Comparison of ENCODE assay signal across 8 mouse cellular contexts in the genomic region with DNA sequence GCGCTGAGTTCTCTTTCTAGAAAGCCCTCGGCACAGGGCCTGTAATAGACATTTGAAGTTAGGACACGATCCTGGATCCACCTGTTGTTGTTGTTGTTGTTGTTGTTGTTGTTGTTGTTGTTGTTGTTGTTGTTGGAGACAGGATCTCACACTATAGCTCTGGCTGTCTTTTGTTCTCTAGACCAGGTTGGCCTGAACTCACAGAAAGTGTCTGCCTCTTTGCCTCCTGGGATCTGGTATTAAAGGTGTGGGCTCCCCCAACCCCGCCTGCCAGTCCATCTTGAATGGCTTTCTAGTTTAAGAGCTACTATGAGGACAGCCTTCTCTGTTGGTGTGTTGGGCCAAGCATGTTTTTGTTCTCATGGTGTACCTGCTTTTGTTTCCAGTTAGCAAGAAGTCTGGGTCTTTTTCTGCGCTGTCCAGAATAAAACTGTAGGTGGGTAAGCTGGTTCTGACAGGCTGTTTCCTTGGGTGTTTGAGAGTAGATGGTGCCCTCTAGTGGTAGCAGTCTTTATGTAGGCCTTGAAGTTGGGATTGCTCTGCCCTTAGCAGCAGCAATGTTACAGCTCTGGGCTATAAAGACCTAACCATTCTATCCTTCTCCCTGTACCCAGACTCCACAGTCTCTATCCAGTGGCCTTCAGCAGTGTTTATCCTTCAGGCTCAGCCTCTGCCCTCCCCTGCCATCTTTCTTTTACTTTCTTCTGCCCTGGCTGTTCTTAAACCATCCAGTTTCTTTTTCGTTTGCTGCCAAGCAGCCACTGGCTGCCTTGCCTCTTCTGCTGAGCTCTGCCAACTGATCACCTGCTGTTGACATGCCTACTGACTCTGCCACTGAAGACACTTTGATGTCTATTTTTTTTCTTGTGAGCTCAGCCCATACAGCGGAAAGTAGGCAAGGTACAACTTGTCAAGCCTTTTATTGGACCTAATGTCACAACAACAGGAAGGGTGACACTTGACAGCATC.
DNase-seq lines count a peak whose midpoint lies in the region; ATAC-seq and TF ChIP-seq lines count a peak whose summit lies in the region.

No protein-coding gene starts in this region.

- no peak overlapping the region for H3K4me2 ChIP-seq in heart, embryonic 14.5 days (ENCODE audit: low read length)
- no peak overlapping the region for H3K4me2 ChIP-seq in lung, postnatal 0 days (replicated peaks; ENCODE audit: low read depth, low read length)

- CTCF ChIA-PET in Patski (lab: Charles Lee), result interaction anchor here (0.6 to 4.2 kb wide), 9 partner anchors 10 to 181 kb away, joined by 3 to 20 read pairs (median 3); no protein-coding TSS in a partner anchor

- H3K27ac ChIP-seq in heart, embryonic 14.5 days (replicated peaks in 1 of 2; ENCODE audit: control insufficient read depth in 1 of 2, insufficient read depth in 1 of 2, low read depth in 2 of 2, low read length in 2 of 2), result no peak overlapping the region
- H3K27ac ChIP-seq in lung, postnatal 0 days (ENCODE audit: low read length), result no peak overlapping the region

- no peak overlapping the region for H3K9ac ChIP-seq in heart, embryonic 14.5 days (ENCODE audit: low read length)
- no peak overlapping the region for H3K9ac ChIP-seq in lung, postnatal 0 days (replicated peaks; ENCODE audit: low read depth)

- H3K27me3 ChIP-seq in Patski, result no peaks in the 10 kb centered on the region
- H3K27me3 ChIP-seq in heart, embryonic 14.5 days (ENCODE audit: control insufficient read depth, insufficient read depth, low read length), result no peaks in the 10 kb centered on the region
- H3K27me3 ChIP-seq in lung, postnatal 0 days (replicated peaks; ENCODE audit: insufficient read depth, low read length), result no peaks in the 10 kb centered on the region

- H3K4me3 ChIP-seq in heart, embryonic 14.5 days (ENCODE audit: control insufficient read depth in 1 of 2, insufficient read depth in 1 of 2, low read depth in 1 of 2, low read length in 2 of 2), result no peak overlapping the region
- H3K4me3 ChIP-seq in lung, postnatal 0 days (ENCODE audit: low read depth, low read length), result no peak overlapping the region

- DNase-seq in adrenal gland, adult (ENCODE audit: inconsistent age in 2 of 2, low spot score in 1 of 2), result peak; percentile 58 to 92
- no peak for DNase-seq in adrenal gland, postnatal 25 days
- no peak for DNase-seq in Patski (ENCODE audit: low read depth, low spot score)
- DNase-seq in cerebellum, postnatal 10 days, result peak; percentile 81 to 91
- peak; percentile 37 to 64 for DNase-seq in kidney, postnatal 4 days
- peak; percentile 92 for DNase-seq in lung, postnatal 0 days (ENCODE audit: low spot score)
- DNase-seq in right cerebral cortex, postnatal 10 days (ENCODE audit: low spot score in 2 of 2), result peak; percentile 74 to 78

- peaks cover 81% of the 10 kb centered on the region for H3K36me3 ChIP-seq in heart, embryonic 14.5 days (ENCODE audit: control insufficient read depth, insufficient read depth, low read length)
- H3K36me3 ChIP-seq in lung, postnatal 0 days (ENCODE audit: insufficient read depth, low read length), result peaks cover 30% of the 10 kb centered on the region

- in situ Hi-C loops in Patski (cut with MboI; ENCODE audit: low pct_unique_long_range_greater_than_20kb), result loop anchor here (10.0 kb wide), 2 partner anchors 143 to 263 kb away; no protein-coding TSS in a partner anchor

- peak; percentile 78 for TF ChIP-seq CTCF in Patski (IDR thresholded peaks at IDR 0.05)
- TF ChIP-seq CTCF in lung, postnatal 0 days (IDR thresholded peaks at IDR 0.05), result peak; percentile 88

- 82% methylated on average over 7 of the region's 7 CpGs for WGBS in heart, embryonic 14.5 days
- 85% methylated on average over 7 of the region's 7 CpGs for WGBS in lung, postnatal 0 days

- POLR2A ChIA-PET in Patski (lab: Charles Lee), result no interaction called here

- TF ChIP-seq EP300 in lung, postnatal 0 days (IDR thresholded peaks at IDR 0.05), result no peak

- peaks cover 0 to 3% of the 10 kb centered on the region in 2 experiments; a peak in 1 of 4 replicates for H3K4me1 ChIP-seq in heart, embryonic 14.5 days (ENCODE audit: control insufficient read depth in 2 of 2, insufficient read depth in 2 of 2, low read length in 2 of 2)
- H3K4me1 ChIP-seq in lung, postnatal 0 days (ENCODE audit: insufficient read depth, low read depth, low read length), result no peaks in the 10 kb centered on the region

- no peak for ATAC-seq in Patski
- ATAC-seq in heart, embryonic 14.5 days (ENCODE audit: insufficient number of reproducible peaks, insufficient read depth, low FRiP score, low read depth), result peak; percentile 38; the same call in 1 of the 2 replicates
- peak; percentile 76 for ATAC-seq in lung, postnatal 0 days

- no peaks in the 10 kb centered on the region for H3K9me3 ChIP-seq in heart, embryonic 14.5 days (ENCODE audit: control insufficient read depth, low read length)
- H3K9me3 ChIP-seq in lung, postnatal 0 days (ENCODE audit: low read length), result no peaks in the 10 kb centered on the region

Comparison
In these comparisons a context has a peak if more than half of its experiments do, and no peak if none do; other contexts are left out.
1. DNase-seq: peak in adrenal gland, adult (2 of 2), cerebellum, postnatal 10 days (2 of 2), kidney, postnatal 4 days (2 of 2), lung, postnatal 0 days (single experiment) and right cerebral cortex, postnatal 10 days (2 of 2); none in adrenal gland, postnatal 25 days (single experiment) and Patski (single experiment).